Mouse (Mus musculus) urinary bladder, postnatal 10 days (tissue): ENCODE results near the gene Pigs.

Experiments
- DNase-seq: peaks from one replicate; pipeline ENCODE4 v3.0.0; 2022; ENCODE audit warnings: low spot score

Pigs gene

DNA sequence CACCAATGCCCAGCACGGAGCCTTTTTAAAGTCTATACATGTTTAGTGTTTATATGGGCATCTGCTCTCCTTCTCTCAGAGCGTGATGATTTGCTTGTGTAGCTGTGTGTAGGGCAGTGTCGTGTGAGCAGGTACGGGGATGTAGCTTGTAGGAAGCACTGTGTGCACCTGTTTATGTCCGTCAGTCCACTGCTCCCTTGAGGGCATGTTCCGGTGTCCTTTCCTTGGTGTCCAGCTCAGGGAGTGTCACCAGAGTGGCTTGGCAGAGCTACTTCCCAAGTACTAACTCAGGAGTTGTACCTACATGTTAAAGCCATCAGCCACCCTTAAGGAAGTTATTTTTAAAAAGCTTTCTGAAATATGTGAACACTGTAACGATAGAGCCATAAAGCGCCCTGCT is 8.8 kb downstream of the Pigs start:
- DNase-seq, result no peak

DNA sequence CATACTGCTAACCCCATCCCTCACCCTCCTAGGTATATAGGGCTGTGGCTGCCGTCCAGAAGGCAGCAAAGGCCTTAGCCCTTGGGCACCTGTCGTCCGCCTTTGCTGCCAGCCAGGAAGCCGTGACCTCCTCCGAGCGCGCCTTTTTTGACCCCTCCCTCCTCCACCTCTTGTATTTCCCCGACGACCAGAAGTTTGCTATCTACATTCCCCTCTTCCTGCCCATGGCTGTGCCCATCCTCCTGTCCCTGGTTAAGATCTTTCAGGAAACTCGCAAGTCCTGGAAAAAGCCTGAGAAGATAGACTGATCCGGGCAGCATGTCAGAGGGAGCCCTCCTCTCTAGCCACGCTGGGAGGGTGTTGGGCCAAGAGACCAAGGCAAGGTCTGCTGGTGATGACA is 13.5 kb downstream of the Pigs start:
- DNase-seq, result no peak

DNA sequence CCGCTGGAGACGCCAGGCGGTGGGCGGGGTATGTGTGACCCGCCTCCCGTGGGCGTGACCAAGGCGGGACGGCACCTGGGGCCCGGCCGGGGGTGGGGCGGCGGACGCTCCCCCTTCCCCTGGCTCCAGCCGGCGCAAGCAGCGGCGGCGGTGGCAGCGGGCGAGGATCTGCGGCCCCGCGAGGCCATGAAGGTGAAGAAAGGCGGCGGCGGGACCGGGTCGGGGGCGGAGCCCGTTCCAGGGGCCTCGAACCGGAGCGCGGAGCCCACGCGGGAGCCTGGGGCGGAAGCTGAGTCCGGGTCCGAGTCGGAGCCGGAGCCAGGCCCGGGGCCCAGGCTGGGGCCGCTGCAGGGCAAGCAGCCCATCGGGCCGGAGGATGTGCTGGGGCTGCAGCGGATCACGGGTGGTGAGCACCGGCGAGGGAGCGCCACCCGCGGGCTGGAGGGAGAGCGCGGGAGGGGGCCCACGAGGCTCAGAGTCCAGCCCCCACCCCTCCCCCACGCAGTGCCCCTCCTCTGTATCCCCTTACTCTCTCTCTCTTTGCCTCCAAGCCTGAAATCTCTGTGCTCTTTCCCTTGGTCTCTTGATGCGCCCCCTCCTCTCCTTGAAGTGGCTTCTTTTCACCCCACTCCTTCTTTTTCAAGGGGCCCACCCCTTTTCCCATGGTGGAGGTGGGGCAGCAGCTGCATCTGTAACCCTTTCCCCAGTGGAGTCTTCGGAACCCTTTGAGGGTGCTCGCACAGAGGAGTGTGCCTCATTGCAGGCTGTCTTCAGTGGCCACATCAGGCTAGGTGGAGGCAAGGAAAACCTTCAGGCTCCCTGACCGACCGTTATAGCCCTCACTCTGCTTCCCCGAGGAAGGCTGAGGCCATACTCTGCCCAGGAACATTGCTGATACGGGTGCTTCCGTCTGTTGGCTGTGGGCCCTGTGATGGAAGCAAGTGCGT is 15.4 kb downstream of the Pigs start, which contains the start of gene Unc119:
Unc119 (plus strand) TSS at position 102 of the 947 bp plus-strand sequence.
- no peak for DNase-seq

DNA sequence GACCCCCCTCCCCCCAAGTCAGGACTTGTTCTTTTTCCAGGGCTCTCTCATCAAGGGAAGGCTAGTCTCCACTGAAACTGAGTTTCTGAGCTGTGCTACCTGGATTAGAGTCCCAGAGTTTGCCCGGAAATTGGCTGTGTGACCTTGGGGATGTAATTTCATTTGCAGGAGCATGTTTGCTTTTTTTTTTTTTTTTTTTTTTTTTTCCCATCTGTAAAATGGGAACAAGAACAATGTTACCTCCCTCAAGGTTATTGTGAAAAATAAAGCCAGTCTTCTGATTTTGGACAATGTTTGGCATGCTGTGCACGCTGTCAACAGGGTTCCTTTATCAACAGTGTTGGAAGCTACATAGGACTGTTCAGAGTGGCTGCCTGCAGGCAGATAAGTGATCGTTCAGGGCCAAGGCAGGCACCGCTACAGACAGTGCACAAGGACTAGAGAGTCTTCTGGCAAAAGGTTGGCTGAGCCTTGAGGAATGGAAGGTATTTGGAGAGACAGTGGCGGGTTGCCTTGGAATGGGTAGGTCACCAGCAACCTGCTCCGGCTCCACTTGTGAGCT is 16.2 kb downstream of the Pigs start:
- DNase-seq, result no peak

DNA sequence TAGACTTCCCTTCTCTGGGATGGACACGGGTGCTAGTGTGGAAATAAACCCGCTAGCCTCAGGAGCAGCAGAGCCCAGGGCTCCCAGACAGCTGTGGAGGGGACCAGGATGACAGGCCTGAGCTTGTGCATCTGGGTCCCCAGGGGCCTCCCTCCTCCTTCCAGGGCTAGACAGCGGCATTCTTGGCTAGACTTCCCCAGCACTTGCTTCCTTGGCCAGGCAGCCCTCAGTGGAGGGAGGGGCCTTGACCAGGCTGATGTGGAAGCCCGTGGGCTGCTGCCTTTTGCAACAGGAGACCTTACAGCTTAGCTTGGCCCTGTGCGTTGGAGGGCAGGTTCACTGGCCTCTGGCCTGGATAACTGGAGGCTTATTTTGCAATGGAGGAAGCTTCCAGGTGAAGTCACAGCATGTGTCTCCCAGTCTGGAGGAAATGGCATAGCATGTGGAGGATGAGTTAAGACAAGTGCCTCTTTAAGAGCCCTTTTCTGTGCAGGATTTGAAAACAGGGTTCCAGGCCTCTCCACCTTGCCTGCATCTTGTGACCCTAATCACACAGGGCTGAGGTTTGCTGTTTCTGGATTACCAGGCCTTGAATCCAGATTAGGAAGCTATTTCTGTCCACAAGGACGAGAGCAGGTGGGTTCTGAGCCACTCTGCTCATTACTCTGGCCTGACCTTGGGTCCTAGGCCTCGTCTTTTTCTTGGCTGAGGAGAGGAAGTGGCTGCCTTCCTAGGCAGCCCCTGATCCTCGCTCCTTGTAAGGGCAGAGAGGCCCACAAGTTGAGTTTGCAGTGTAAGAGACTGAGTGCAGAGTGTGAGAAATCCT is 16.9 kb downstream of the Pigs start:
- DNase-seq, result no peak

DNA sequence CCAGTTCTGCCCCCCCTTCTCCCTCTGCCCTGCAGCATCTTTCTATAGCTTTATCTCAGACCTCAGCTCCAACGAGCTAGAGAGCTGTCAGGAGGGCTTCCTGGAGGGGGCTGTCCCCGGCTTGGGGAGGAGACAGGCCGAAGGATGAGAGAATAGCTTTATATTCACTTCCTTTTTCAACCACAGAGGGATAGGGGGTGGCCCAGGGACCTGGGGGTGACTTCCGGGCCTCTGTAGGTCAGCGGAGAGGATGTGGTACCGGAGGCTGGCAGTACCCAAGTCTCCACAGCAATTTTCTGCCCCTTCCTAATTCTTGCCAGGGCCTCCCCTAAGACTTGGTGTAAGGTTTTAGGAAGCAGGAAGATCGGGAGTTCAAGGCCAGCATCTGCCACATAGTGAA is 17.6 kb downstream of the Pigs start:
- DNase-seq, result no peak

DNA sequence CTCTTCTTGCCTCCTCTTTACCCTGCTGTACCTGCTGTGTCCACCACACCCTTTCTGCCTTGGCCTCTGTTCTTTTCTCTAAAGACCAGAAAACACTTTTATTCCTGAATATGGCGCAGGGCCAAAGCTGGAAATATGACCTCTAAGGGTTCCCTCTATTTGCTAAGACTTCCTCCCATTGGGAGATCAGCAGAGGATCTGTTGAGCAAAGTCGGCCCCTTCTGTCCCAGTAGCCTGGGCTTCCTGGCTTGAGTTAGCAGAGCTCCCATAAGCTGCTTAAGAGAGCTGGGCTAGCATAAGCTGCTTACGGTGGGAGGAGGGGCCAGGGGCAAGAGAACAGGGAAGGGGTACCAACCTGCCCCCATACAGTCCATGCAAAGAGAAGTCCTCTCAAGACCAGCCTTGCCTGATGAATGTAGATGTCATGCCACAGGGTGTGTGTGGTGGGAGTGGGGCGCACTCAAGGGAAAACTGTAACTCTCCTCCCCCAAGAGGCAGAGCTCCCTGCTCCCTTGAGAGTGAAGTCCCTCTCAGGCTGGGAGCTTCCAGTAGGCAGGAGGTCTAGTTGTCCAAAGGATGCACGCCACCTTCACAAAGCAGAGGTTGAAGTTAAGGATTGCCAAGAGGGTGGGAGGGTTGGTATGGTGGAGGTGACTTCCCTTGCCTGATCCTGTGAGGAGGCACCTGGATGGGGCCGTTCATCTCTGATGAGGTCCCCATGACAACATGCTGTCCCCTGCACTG is 18.3 kb downstream of the Pigs start:
- DNase-seq, result no peak

DNA sequence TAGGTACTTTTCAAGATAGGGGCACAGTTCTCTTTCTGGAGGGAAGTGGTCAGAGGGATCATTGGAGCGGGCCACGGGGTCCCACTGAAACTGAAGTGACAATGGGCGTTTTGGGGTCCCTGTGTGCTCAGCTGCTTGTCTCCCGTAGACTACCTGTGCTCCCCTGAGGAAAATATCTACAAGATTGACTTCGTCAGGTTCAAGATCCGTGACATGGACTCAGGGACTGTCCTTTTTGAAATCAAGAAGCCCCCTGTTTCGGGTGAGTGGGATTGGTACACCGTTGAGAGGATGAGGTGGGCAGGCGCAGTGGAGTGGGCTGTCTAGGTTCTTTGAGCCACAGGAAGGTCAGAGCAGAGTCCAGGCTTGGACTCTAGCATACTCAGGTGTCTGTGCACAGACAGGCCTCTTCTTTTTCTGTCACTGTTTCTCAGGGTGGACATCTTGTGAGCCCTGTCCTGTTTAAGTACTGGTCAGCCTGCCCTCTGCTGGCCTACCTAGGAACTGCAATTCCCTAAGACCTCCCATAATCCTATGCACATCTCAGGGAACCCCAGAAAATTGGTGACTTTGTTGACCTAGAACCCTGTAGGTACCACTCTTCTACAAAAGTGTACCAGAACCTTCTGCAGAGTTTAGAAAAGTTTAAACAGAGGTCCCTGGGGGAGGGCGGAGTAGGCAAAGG is 19.0 kb downstream of the Pigs start:
- DNase-seq, result no peak

DNA sequence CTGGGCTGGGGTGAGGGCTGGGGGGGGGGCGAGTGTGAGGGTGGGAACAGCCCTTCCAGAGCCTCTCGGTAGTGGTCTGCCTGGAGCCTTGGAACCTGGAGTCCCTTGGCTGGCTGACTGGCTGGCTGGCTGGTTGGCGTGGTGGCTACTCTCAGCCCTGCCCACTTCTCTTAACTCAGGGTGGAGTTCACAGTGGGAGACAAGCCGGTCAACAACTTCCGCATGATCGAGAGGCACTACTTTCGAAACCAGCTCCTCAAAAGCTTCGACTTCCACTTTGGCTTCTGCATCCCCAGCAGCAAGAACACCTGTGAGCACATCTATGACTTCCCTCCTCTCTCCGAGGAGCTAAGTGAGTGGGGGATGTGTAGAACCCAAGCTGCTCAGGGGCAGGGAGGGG is 19.7 kb downstream of the Pigs start:
- DNase-seq, result no peak

DNA sequence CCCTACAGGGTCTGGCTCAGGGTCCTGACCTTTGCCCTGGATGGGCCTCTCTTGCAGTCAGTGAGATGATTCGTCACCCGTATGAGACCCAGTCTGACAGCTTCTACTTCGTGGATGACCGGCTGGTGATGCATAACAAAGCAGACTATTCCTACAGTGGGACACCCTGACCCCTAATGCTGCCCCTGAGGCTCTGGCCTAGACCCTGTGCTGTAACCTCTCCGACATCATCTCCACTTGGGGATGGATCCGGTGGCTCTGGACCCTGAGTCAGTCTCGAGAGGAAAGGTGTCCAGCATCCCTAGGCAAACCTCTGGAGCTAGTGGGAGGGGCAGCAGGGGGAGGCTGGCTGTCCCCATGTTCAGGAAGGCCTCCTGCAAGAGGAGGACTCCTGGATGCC is 20.3 kb downstream of the Pigs start:
- DNase-seq, result no peak

DNA sequence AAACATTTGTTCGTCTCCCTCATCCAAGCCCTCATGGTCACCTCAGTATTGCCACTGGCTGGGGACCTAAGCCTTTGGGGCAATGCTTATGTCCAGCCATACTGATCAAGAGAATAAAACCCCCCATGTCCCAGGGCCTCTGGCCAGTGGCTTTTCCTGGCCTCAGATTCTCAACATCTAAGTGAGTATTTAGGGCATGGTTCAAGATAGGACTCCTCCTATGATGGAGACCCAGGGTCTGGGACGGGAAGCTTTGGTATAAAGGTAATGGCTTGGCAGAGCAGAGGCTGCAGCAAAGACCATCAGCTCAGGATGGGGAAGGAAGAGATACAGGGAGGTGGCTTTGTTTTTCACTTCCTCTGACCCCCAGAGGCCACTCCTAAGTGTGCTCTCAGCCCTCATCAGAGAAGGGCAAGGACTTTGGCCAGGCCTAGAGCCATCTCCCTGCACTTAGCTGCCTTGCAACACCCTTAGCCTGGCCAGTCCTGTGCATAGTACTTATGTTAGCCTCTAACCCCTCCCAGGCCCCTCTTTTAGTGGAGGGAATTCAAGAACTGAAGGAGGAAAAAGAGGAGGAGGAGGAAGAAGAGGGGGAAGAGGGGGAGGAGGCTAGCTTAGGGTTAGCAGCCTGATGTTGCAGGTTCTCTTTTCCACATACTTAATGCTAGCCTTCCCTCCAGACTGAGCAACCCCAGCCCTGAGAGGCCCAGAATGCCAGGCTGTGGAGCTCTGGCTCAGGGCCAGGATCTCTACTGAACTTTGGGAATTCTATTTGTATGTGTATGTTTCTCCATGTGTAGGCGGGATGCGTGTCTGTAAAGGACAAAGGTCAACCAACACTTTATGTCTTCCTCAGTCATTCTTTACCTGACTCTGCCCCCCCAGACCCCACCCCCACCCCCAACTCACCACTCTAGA is 21.5 kb downstream of the Pigs start:
- no peak for DNase-seq

DNA sequence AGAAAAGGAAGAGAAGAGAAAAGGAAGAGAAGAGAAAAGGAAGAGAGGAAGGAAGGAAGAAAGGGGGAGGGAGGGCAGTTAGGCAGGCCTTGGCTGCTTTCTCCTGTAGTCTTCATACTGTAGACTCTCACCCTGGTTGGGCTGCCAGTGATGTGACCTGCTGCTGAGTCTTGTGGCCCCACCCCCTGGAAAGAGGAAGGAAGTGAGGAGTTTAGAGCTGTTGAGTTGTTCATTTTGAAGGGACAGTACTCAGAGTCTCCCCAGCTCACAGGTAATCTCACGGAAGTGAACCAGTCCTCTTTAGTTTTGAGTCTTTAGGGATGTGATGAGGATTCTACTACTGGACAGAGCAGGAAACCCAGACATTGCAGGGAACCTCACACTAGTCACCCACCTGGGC is 24.9 kb downstream of the Pigs start:
- DNase-seq, result no peak

DNA sequence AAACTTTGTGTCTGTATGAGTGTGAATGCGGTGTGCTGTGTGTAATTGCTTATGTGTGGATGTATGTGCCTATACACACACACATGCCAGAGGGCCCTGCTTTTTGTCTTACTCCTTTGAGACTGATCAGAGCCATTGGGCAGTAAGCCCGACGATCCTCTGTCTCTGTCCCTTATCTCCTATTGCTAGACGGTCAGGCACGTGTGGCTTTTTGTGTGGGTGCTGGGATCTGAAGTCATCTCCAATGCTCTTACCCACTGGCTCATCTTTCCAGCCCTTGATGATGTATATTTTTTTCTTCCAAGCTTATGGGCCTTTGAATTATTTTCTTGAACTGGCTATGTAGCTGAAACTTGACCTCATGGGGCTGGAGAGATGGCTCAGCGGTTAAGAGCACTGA is 26.7 kb downstream of the Pigs start:
- no peak for DNase-seq

DNA sequence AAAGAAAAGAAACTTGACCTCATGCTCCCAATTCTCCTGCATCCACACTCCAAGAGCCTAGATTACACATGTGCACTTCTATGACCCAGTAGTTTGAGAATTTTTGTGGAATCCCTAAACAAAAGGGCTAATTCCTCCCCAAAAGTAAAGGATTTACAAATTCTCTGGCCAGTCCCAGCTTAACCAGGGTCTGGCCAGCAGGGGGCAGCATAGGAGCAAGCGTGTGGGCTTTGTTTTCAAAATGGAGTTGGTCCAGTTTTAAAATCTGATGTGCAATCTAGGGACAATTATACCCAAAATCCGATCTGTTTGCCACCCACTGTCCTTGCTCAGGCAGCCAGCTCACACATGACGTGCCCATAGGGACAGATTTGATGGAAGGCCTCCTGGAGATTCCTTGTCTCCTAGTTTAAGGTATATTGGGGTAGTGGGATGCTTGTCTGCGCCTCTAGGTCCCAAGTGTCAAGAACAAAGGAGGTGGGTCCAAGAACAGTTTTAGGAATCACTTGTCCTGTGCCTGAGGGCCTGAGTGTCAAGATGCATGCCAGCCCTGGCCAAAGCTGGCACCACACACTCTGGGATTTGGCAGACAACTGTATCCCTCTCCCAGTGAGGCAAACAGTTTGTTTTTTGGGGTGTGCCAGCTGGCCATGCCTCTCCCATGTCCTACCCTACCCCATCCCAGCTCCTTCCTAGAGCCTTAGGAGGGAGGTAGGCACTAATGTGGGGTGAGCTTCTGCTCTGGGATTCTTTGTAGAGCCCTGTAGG is 27.4 kb downstream of the Pigs start:
- DNase-seq, result no peak

DNA sequence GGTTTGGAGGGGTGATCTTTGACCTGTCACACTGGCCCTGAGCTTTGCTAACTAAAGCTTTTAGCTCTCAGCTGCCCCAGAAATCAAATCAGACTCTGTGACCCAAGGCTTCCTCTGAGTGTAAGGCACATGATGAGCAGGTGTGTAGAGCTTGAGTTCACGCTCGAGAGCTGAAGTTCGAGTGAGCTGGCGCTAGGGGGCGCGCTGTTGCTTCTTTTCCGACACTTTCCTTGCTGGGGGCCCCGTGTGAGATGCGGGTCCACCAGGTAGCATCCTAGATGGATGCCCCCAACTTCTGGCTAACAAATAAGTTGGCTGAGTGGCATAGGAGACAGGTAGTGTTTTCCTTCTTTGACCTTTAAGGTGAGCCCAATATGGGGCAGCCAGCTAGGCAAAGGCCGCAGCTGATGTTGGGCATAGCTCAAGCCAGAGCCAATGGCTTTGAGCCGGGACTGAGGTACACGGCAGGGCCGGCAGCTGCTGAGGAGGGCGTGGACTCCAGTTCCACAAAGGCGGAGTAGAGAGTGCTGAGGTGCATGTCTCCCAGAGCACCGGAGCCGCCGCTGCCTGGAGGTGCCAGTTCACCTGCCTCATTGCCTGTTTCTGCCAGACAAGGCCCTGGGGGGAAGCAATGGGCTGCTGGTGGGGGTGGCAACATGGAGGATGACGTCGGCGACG is 30.3 kb downstream of the Pigs start:
- DNase-seq, result no peak

DNA sequence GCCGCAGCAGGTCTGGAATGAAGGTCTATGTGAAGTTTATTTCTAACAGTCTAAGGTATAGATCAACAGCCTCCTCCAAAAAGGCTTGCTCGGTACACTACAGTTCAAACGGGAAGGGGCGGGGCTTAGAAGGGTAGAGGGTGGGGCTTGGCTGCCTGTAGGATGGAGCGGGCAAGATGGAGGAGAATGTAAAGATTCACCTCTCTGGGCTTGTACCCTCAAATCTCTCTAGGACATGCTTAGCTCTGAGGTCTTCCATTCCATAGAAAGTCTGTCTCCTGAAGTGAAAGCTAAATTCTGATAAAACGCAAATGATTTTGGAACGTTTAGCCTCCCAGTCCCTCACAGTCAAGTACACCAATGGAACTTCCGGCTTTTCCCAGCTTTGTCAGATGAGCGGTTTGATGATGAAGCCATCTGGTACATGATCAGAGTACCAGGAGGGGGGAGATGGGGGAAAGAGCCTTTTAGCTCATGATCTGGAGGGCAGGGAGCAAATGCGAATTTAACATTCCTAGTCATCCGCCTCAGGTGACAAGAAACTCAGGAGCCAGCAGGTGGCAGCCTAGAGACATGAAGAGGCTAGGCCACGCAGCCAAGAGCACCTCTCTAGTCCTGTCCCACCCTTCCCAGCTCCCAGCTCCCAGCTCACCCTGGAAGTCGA is 32.0 kb downstream of the Pigs start:
- DNase-seq, result no peak

DNA sequence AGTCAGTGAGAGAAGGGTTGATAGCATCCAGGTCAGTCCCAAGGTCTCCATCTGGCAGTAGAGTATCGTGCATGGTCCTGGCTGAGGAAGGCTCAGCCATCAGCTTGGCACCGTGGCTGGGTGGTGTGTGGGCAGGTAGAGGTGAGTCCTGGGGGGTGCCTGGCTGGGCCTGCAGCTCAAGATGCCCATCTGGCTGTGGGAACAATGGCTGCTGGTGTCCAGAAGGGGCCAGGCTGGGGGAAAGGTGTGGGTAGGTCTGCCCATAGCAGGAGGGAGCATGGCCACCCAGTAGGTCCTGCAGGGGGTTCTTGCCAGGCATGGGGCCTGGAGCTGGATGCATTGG is 32.5 kb downstream of the Pigs start:
- DNase-seq, result no peak

DNA sequence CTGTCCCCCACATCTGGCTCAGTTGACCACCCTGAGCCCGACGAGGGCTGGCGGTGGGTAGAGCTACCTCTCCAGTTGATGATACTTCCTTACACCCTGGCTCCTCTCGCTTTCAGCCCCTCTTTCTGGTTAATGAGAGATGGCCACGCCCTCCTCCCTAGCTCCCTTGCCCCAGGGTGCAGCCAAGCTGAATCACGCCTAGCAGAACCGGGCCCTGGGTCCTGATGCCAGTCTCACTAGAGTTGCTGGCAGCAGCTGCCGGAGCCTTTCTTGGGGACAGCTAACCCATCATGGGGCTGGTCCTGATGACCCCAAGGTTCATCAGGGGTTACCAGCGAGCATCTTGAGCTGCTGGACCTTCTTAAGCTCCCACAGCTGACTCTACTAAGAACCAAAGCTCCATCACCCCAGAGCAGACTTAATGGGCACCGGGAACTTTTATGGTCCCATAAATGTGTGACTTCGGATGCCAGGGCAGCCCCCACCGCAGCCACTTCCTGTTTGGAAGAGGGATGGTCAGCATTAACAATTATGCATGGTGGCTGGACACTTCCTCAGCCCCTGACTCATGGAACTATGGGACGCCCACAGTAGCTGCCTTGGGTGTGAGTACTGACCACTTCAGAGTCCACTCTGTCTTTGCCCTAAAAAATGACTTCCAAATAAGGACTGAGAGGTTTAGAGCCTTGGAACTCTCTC is 35.2 kb downstream of the Pigs start:
- DNase-seq, result no peak
